Mouse (Mus musculus): Measurements from ENCODE around the gene Stpg3. TPM values are rescaled to one million over a fixed set of nuclear protein-coding genes. Genes with fewer than 3 reads are reported as not detected.
A peak's percentile ranks its signal among the peaks of the same experiment; 100 is the strongest.

Gene Stpg3
- polyA plus RNA-seq, 1 experiment from 2014 or later = 0.43 TPM

GRCm38 (mm10) chr2:25218445-25218844, 4.0 kb upstream of the Stpg3 start, which contains the start of gene Fam166a:
Gene Fam166a, plus strand, starts transcription at chr2:25218745.
- TF ChIP-seq CTCF (IDR thresholded peaks at IDR 0.05; ENCODE audit: low read depth) = no peak
- ATAC-seq (replicated peaks; ENCODE audit: low FRiP score, low read depth) (no peak), DNase-seq (ENCODE audit: low spot score) (no peak)
- H3K4me2 ChIP-seq (ENCODE audit: low read length) = no peak within 1 kb of the TSS
- no peaks in the 10 kb centered on the region for H3K9me3 ChIP-seq (replicated peaks; ENCODE audit: low read length)
- H3K27me3 ChIP-seq (ENCODE audit: insufficient read depth, low read length) = no peaks in the 10 kb centered on the region
- H3K27ac ChIP-seq = no peak within 1 kb of the TSS
- H3K4me1 ChIP-seq (replicated peaks; ENCODE audit: insufficient read depth, low read length) = no peaks in the 10 kb centered on the region
- 0 out of 2 replicates have a peak, but pooled peaks cover 4% of the 10 kb centered on the region for H3K36me3 ChIP-seq (ENCODE audit: insufficient read depth, low read length)
- H3K9ac ChIP-seq (ENCODE audit: low read depth, low read length) = no peak within 1 kb of the TSS
- no peak within 1 kb of the TSS for H3K4me3 ChIP-seq (replicated peaks; ENCODE audit: low read depth, low read length)

GRCm38 (mm10) chr2:25217666-25218065, 3.2 kb upstream of the Stpg3 start:
- WGBS = 56% methylated on average over 2 of the region's 2 CpGs
- no peak overlapping the region for H3K27ac ChIP-seq
- H3K4me2 ChIP-seq (ENCODE audit: low read length) = no peak overlapping the region
- no peaks in the 10 kb centered on the region for H3K9me3 ChIP-seq (replicated peaks; ENCODE audit: low read length)
- no peak overlapping the region for H3K4me3 ChIP-seq (replicated peaks; ENCODE audit: low read depth, low read length)
- 0 out of 2 replicates have a peak, but pooled peaks cover 4% of the 10 kb centered on the region for H3K36me3 ChIP-seq (ENCODE audit: insufficient read depth, low read length)
- H3K4me1 ChIP-seq (replicated peaks; ENCODE audit: insufficient read depth, low read length) = no peaks in the 10 kb centered on the region
- no peak overlapping the region for H3K9ac ChIP-seq (ENCODE audit: low read depth, low read length)
- ATAC-seq (replicated peaks; ENCODE audit: low FRiP score, low read depth) (no peak), DNase-seq (ENCODE audit: low spot score) (no peak)
- no peaks in the 10 kb centered on the region for H3K27me3 ChIP-seq (ENCODE audit: insufficient read depth, low read length)
- no peak for TF ChIP-seq CTCF (IDR thresholded peaks at IDR 0.05; ENCODE audit: low read depth)

GRCm38 (mm10) chr2:25213266-25213865, 1.1 kb downstream of the Stpg3 start:
- no peak for TF ChIP-seq CTCF (IDR thresholded peaks at IDR 0.05; ENCODE audit: low read depth)
- Histone ChIP-seq H3K4me2 (ENCODE audit: low read length) (no peak overlapping the region), H3K9me3 (replicated peaks; ENCODE audit: low read length) (no peaks in the 10 kb centered on the region), H3K4me3 (replicated peaks; ENCODE audit: low read depth, low read length) (no peak overlapping the region), H3K27ac (no peak overlapping the region), H3K4me1 (replicated peaks; ENCODE audit: insufficient read depth, low read length) (peaks cover 10% of the 10 kb centered on the region), H3K9ac (ENCODE audit: low read depth, low read length) (no peak overlapping the region), H3K27me3 (ENCODE audit: insufficient read depth, low read length) (no peaks in the 10 kb centered on the region), H3K36me3 (ENCODE audit: insufficient read depth, low read length) (0 out of 2 replicates have a peak, but pooled peaks cover under 1% of the 10 kb centered on the region)
- no peak for ATAC-seq (replicated peaks; ENCODE audit: low FRiP score, low read depth)
- DNase-seq (ENCODE audit: low spot score) = no peak
- WGBS = 67% methylated on average over 23 of the region's 23 CpGs

GRCm38 (mm10) chr2:25211121-25211670, 3.2 kb downstream of the Stpg3 start, which contains the start of gene Nelfb:
Gene Nelfb, minus strand, starts transcription at chr2:25211489.
- Histone ChIP-seq H3K36me3 (ENCODE audit: insufficient read depth, low read length) (peaks cover 12% of the 10 kb centered on the region; the same call in 1 of the 2 replicates), H3K4me3 (replicated peaks; ENCODE audit: low read depth, low read length) (peak within 1 kb of the TSS; percentile 99), H3K9ac (ENCODE audit: low read depth, low read length) (peak within 1 kb of the TSS; percentile 93), H3K9me3 (replicated peaks; ENCODE audit: low read length) (no peaks in the 10 kb centered on the region), H3K27ac (peak within 1 kb of the TSS; percentile 90), H3K4me2 (ENCODE audit: low read length) (peak within 1 kb of the TSS; percentile 81), H3K4me1 (replicated peaks; ENCODE audit: insufficient read depth, low read length) (peaks cover 10% of the 10 kb centered on the region), H3K27me3 (ENCODE audit: insufficient read depth, low read length) (no peaks in the 10 kb centered on the region)
- DNase-seq (ENCODE audit: low spot score) (peak; percentile 96), ATAC-seq (replicated peaks; ENCODE audit: low FRiP score, low read depth) (peak; percentile 92)
- under 1% methylated on average over 44 of the region's 44 CpGs for WGBS
- TF ChIP-seq CTCF (IDR thresholded peaks at IDR 0.05; ENCODE audit: low read depth) = 0 out of 2 replicates have a peak, but pooled peaks have one; percentile 4

- H3K4me2 ChIP-seq (ENCODE audit: low read length) = peak overlapping the region; percentile 81
- WGBS = 1% methylated on average over 24 of the region's 24 CpGs
- peak overlapping the region; percentile 99 for H3K4me3 ChIP-seq (replicated peaks; ENCODE audit: low read depth, low read length)
- no peaks in the 10 kb centered on the region for H3K27me3 ChIP-seq (ENCODE audit: insufficient read depth, low read length)
- H3K27ac ChIP-seq = peak overlapping the region; percentile 90
- no peaks in the 10 kb centered on the region for H3K9me3 ChIP-seq (replicated peaks; ENCODE audit: low read length)
- TF ChIP-seq CTCF (IDR thresholded peaks at IDR 0.05; ENCODE audit: low read depth) = no peak
- peak overlapping the region; percentile 93 for H3K9ac ChIP-seq (ENCODE audit: low read depth, low read length)
- H3K36me3 ChIP-seq (ENCODE audit: insufficient read depth, low read length) = peaks cover 17% of the 10 kb centered on the region
- H3K4me1 ChIP-seq (replicated peaks; ENCODE audit: insufficient read depth, low read length) = peaks cover 10% of the 10 kb centered on the region
- DNase-seq (ENCODE audit: low spot score) (no peak), ATAC-seq (replicated peaks; ENCODE audit: low FRiP score, low read depth) (0 out of 2 replicates have a peak, but pooled peaks have one; percentile 2)
These were observed 3.8 kb downstream of the Stpg3 start for GRCm38 (mm10) chr2:25210686-25211085.

GRCm38 (mm10) chr2:25207593-25207992, 6.8 kb downstream of the Stpg3 start:
- Histone ChIP-seq H3K36me3 (ENCODE audit: insufficient read depth, low read length) (peaks cover 44% of the 10 kb centered on the region), H3K9ac (ENCODE audit: low read depth, low read length) (no peak overlapping the region), H3K4me2 (ENCODE audit: low read length) (no peak overlapping the region), H3K27ac (no peak overlapping the region), H3K4me1 (replicated peaks; ENCODE audit: insufficient read depth, low read length) (peaks cover 10% of the 10 kb centered on the region), H3K9me3 (replicated peaks; ENCODE audit: low read length) (no peaks in the 10 kb centered on the region), H3K27me3 (ENCODE audit: insufficient read depth, low read length) (no peaks in the 10 kb centered on the region), H3K4me3 (replicated peaks; ENCODE audit: low read depth, low read length) (no peak overlapping the region)
- no peak for DNase-seq (ENCODE audit: low spot score)
- 85% methylated on average over 1 of the region's 1 CpGs for WGBS
- no peak for TF ChIP-seq CTCF (IDR thresholded peaks at IDR 0.05; ENCODE audit: low read depth)
- no peak for ATAC-seq (replicated peaks; ENCODE audit: low FRiP score, low read depth)
